Mouse (Mus musculus) thymus, postnatal 4 days (tissue): ENCODE data around the gene Susd4.

ENCODE experiments used
- DNase-seq: peaks from one replicate; pipeline ENCODE4 v3.0.0; 2021

Susd4 gene

GRCm38 (mm10) chr1:182787030-182787429 is 23.4 kb downstream of the Susd4 start:
- peak; percentile 20 for DNase-seq

- no peak for DNase-seq
These were observed 25.2 kb downstream of the Susd4 start for GRCm38 (mm10) chr1:182788896-182789295.

DNA sequence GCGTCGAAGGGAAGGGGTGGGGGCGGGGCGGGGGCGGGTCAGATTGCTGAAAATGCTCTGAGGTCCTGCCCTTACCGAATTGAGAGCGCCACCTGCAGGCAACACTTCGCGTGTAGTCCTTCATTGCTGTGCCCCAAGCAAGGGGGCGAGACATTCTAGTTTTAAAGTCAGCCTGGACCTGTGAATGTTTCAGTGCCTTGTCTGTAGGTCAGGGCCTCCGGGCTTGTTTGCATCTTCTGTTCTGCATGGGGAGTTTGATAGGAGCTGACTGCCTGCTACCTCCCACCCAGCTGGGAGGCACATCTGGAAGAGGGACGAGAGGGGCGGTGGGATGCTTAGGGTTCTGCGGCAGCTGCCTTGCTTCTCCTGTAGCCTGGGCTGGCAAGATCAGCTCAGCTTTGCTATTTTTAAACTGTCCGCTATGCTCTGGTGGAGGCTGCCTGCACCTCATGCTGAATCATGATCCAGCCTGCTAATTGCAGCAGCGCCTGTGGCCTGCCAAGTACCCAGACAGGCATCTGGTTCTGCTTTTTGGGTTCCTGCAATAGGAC is 28.9 kb downstream of the Susd4 start:
- peak; percentile 94 for DNase-seq

DNA sequence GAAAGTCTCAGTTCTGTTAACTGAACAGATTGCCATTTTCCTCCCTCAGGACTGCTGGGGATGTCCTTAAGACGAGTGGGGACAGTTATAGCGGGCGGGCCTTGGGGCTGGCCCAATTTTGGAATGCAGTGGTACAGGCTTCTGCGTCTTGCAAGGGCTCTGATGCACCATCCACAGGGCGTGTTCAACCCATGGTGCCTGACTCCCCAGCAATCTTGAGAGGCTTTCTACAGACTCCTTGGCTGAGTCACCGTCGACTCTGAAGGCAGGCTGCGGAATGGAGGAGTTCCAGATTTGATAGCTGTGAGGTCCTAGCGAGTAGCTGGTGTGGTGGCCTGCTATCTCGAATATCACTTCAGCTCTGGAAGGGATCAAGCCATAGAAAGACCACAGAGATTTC is 30.6 kb downstream of the Susd4 start:
- no peak for DNase-seq

GRCm38 (mm10) chr1:182794628-182795027 is 31.0 kb downstream of the Susd4 start:
- DNase-seq = no peak

- no peak for DNase-seq
These were observed 33.4 kb downstream of the Susd4 start for GRCm38 (mm10) chr1:182797048-182797447.

GRCm38 (mm10) chr1:182801590-182801989 is 37.9 kb downstream of the Susd4 start:
- no peak for DNase-seq

DNA sequence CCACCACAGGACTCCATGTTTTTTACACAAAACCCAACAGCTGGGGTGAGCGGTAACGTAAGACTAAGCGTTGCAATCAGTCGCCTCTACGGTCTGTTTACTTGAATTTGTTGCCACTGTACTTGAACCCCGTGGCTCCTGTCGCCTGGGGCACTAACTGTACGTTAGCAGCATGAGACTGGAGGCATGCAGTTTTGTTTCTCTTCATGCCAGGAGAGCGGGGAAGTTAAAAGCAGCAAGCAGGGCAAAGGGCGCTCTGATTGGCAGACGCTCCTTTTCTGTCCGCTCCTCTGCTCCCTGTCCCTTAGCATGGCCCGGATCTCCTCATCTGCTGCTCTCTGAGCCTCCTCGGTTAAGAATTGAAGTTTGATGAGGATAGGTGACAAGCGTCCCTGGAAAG is 39.2 kb downstream of the Susd4 start:
- DNase-seq = no peak

- no peak for DNase-seq
These were observed 50.3 kb downstream of the Susd4 start for GRCm38 (mm10) chr1:182813991-182814390.

DNA sequence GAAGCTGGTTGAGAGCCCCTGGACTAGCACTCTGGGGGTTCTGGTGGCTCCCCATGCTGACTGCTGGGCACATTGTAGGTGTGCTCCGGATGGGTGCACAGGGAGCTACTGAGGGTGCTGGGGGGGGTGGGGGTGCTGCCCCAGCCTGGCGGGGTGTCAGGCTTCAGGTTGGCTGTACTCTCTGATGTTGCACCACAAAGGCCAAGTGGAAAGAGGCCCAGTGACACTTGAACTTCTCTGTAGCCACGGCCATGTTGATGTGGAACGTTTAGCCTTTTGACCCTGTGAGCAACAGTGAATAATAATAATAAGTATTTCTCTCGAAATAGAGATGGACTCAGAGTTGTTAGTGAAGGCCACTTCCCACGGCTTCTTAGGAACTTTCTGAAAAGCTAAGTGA is 50.9 kb downstream of the Susd4 start:
- no peak for DNase-seq

DNA sequence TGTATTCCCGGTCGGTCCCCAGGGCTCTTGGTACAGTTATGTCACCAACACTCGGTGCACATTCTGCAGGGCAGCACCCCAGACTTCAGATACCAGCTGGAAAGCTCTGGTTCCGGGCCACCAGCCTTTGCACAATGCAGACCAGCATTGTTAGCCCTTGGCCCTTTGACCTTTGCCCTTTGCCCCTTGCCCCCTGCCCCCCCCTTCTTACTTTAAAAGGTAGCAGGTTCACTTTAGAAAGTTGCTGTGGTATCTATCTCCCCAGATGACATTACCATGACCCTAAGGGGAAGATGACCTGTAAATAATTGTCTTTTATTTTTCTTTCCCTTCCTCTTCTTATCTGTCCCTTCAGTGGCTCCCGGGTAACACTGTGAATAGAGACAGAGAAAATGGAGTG is 53.4 kb downstream of the Susd4 start:
- no peak for DNase-seq

DNA sequence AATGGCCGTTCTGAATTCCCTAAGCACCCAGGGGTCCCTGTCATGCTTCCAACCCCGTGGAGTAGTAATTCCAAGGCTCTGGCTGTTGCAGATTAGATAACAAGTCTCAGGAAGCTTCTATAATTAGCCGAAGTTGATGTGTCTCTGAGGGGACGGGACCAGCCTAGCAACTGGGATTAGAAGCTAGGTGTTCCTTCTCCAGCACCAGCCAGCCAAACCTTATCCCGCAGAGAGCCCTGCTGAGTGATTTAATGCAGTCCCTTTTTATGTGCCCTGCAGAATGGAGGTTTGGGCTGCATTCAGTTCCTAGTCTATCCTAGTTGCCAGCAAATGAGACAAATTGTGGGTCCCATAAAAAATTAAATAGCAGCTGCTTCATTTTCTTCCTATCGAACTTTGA is 54.0 kb downstream of the Susd4 start:
- DNase-seq = no peak

DNA sequence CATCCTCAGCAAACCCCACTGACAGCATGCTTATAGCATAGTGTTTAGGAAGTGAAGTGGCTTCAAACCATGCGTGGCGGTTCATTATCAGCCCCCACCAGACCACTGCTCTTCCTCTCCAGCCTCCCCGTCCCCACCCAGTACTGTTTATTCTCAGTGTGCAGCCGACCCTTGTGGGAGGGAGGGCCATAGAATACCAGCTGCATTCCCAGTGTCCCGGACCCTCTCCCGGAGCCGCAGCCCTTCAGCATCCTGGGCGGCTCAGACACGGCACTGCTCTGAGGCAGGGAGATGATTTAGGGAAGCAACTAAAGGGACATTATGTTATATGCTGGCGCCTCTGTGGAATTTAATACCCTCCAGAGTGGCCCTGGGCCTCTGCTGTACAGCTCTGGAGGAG is 55.3 kb downstream of the Susd4 start:
- no peak for DNase-seq

- no peak for DNase-seq
These were observed 59.1 kb downstream of the Susd4 start for GRCm38 (mm10) chr1:182822729-182823128.

DNA sequence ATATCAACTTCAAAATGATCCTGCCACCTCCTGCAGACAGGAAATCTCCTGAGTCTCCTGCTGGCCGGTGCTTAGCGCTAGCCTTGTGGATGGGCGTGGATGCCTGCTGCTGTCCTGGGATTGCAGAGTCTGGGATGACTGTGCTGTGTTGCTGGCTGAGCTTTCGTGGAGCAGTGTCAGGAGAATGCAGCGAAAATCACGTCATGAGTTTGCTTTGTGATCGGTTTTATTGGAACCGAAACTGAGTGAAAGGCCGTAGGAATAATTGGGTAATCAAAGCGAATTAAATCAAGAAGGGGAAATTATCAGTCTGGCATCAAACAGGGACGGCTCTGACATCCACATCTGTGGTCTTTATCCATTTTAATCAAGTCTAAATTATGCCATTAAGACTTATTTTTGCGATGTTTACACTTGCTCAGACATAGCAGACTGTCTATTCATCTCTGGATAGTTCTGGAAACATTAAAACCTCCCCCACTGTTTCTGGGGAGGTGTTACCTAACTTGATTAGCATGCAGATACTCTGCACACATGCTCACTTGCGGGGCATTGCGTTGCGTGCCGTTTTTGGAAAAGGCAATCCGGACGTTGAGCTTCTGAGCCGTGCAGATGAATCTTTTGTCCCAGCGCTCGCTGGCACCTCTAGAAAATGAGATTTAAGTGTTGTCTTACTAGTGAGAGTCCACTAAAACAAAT is 60.2 kb downstream of the Susd4 start:
- DNase-seq = no peak

DNA sequence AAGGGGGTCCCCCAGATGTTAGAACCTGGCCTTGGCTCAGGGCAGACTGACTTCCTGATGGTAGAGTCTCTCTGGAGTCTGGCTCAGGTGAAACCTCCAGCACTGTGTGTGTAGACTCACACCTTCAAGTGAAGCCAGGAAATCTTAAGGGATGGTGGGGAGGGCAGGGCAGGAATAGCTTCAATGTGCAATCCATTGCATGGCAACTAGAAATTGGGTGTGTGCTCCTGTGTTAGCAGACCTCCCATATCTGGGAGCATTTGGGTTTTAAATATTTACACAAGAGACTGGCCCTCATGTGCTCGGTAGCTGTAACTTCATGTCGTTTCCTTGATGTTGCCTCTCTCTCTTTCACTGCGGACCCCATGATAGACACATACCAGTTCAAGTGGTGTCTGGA is 62.9 kb downstream of the Susd4 start:
- no peak for DNase-seq

DNA sequence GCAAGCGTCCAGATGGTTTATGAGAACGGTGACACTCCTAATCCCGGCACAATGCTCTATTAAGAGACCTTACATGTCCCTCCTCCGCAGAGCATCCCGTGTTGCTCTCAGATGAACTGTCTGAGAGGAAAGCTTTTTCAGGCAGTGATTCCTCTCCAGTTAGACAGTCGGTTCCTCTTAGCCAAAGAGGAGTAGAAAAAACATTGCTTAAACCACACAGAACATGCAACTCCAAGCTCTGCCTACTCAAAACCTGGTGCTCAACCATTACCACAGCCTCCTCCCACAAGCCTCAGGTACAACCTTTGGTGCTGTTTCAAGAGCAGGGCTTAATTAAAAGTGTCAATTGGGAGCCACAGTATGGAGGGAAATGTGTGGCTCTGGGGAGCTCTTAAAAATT is 74.4 kb downstream of the Susd4 start:
- no peak for DNase-seq

DNA sequence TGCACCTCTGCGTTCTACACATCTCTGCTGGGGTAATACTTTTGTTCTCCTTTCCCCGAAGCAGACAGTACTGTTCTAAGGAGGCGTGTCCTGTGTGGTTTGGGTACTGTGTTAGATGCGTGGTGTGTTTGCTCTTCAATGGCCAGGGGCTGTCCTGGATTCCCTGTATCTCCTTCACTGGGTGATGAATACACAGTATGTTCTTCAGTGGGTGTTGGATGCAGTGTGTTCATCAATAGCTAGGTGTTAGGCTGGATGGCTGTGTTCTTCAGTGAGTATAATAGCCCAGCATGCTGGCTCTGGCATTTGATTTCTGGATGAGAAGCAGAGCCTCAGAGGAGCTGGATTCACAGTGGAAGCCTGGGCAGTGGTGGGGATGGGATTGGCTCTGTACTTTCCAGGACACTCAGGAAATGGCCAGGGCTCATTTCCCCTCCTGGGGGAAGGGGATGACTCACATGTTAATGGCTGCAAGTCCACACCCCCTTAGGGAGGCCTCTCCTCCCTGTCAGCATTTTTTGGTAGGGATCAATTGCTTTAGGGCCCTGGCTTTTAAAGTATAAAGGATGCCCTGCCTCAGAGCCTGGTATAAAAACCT is 75.8 kb downstream of the Susd4 start:
- DNase-seq = no peak

DNA sequence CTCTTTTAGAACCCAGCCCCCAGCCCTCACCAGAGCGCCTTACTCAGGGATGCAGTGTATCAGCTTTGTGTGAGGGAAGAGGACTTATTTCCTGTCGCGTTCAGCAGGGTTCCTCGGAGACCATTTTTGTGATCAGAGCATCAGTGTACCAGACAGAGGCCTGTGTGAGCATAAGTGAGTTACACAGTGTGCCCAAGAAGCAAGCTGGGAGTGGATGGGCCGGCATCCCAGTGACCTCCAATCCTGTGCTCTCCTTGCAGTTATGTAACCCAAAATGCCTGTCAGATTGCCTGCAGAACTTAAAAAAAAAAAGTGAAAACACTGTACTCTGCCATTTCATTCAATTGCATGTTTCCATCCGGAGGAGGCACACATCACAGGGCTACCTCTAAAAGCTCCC is 76.4 kb downstream of the Susd4 start:
- DNase-seq = no peak

GRCm38 (mm10) chr1:182840606-182841005 is 76.9 kb downstream of the Susd4 start:
- no peak for DNase-seq

- no peak for DNase-seq
These were observed 85.9 kb downstream of the Susd4 start for GRCm38 (mm10) chr1:182849556-182849955.

GRCm38 (mm10) chr1:182850080-182850479 is 86.4 kb downstream of the Susd4 start:
- DNase-seq = no peak

- no peak for DNase-seq
These were observed 88.5 kb downstream of the Susd4 start for GRCm38 (mm10) chr1:182852158-182852557.

DNA sequence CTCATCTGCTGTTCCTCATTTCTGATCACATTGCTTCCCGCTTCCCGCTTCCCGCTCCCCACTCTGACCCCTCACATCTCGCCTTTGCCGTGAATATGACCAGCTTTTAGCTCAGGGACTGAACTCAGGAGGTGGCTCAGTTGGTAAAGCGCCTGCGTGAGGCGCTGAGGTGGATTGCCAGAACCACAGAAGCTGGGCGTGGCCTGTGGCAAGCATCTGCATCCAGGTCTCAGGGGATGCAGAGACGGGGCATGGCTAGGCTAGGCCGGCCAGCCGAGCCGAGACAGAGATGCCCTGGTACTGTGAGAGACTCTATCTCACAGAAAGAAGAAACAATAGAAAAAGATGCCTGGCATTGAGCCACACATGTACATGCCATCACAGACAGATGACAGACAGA is 93.0 kb downstream of the Susd4 start:
- DNase-seq = peak; percentile 15
